Mouse (Mus musculus) embryonic facial prominence, embryonic 11.5 days (tissue): ENCODE results near the gene Banf1. TPM values are rescaled to one million over a fixed set of nuclear protein-coding genes. Genes with fewer than 3 reads are reported as not detected.

Experiments
- ATAC-seq: fragments of 200-750 bp; cut with Nextera tagmentation; replicated peaks from 2 replicates; pipeline ENCODE4 v1.8.0; 2017; ENCODE audit warnings: low read depth; ENCODE audit not compliant: insufficient number of reproducible peaks, low FRiP score, low TSS enrichment
- DNase-seq: peaks from one replicate; pipeline ENCODE4 v3.0.0-alpha.2; 2015; ENCODE audit warnings: low spot score
- H3K27ac ChIP-seq: fragments of 300-500 bp; sonication (generic); replicated peaks from 2 replicates; pipeline ENCODE4 v1.5.1; 2014; ENCODE audit warnings: mild to moderate bottlenecking, low read depth, low read length, control low read depth
- H3K27me3 ChIP-seq: fragments of 300-500 bp; sonication (generic); 2 replicates; pipeline ENCODE4 v1.6.1; 2014; ENCODE audit warnings: mild to moderate bottlenecking, low read length, moderate library complexity, mixed read lengths; ENCODE audit not compliant: control insufficient read depth, insufficient read depth
- H3K36me3 ChIP-seq: fragments of 300-500 bp; sonication (generic); replicated peaks from 2 replicates; pipeline ENCODE4 v1.6.1; 2014; ENCODE audit warnings: low read depth, mild to moderate bottlenecking, low read length, moderate library complexity, mixed read lengths; ENCODE audit not compliant: control insufficient read depth, insufficient read depth
- H3K4me1 ChIP-seq: fragments of 300-500 bp; sonication (generic); 2 replicates; pipeline ENCODE4 v1.6.1; 2014; ENCODE audit warnings: low read length, mixed read lengths; ENCODE audit not compliant: control insufficient read depth, insufficient read depth
- H3K4me2 ChIP-seq: fragments of 300-500 bp; sonication (generic); 2 replicates; pipeline ENCODE4 v1.6.1; 2014; ENCODE audit warnings: low read depth, mild to moderate bottlenecking, control low read depth, low read length, moderate library complexity
- H3K4me3 ChIP-seq: fragments of 300-500 bp; sonication (generic); 2 replicates; pipeline ENCODE4 v1.5.1; 2014; ENCODE audit warnings: low read depth, low read length, control low read depth
- H3K9ac ChIP-seq: fragments of 300-500 bp; sonication (generic); replicated peaks from 2 replicates; pipeline ENCODE4 v1.6.1; 2014; ENCODE audit warnings: mild to moderate bottlenecking, control low read depth, low read length
- H3K9me3 ChIP-seq: fragments of 300-500 bp; sonication (generic); replicated peaks from 2 replicates; pipeline ENCODE4 v1.6.1; 2016; ENCODE audit warnings: mild to moderate bottlenecking, low read length, inconsistent platforms, mixed read lengths; ENCODE audit not compliant: control insufficient read depth
- WGBS: fragments of 180-500 bp; shearing (Covaris S2); extraction: QIAGEN DNeasy Blood & Tissue Kit; methylation state at CpG from one replicate; pipeline ENCODE4 v1.1.7; 2014; 5-methylcytosine and 5-hydroxymethylcytosine counted together
- polyA plus RNA-seq: library from polyadenylated mRNA; unstranded; fragments of >200 nt; fragmentation: Nextera tagmentation; extraction: Ambion mirVana; gene quantifications from 2 replicates; pipeline ENCODE4 v1.2.1, GENCODE M21; 2014

Banf1 gene
- polyA plus RNA-seq, 1 experiment from 2014 or later = 464 TPM

DNA sequence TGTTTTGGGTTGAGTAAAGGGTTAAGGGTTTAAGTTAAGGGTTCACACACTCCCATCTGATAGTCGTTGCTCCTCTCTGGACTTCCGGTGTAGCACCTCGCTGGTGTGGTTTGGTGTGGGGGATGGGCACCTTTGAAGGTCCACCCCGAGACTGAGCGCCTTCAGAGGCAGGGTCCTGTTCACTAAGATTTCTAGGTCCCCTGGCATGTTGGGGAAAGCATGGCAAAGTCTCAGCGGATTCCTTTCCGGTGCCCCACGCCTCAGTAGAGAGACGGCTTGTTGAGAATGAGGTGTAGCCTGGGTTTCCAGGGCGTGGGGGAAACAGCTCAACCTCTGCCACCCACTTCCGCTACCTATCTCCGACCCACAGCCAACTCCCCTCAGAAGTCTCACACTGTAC, 22.7 kb upstream of the Banf1 start:
- peak overlapping the region; percentile 96 for H3K4me3 ChIP-seq
- H3K9ac ChIP-seq = peak overlapping the region; percentile 86
- H3K4me1 ChIP-seq = peaks cover 6% of the 10 kb centered on the region
- H3K36me3 ChIP-seq = peaks cover 3% of the 10 kb centered on the region; the same call in 1 of the 2 replicates
- DNase-seq = peak; percentile 10
- no peak for ATAC-seq
- 36% methylated on average over 12 of the region's 12 CpGs for WGBS
- H3K4me2 ChIP-seq = peak overlapping the region; percentile 54
- H3K9me3 ChIP-seq = no peaks in the 10 kb centered on the region
- no peak overlapping the region for H3K27ac ChIP-seq
- no peaks in the 10 kb centered on the region; the same call in 1 of the 2 replicates for H3K27me3 ChIP-seq

DNA sequence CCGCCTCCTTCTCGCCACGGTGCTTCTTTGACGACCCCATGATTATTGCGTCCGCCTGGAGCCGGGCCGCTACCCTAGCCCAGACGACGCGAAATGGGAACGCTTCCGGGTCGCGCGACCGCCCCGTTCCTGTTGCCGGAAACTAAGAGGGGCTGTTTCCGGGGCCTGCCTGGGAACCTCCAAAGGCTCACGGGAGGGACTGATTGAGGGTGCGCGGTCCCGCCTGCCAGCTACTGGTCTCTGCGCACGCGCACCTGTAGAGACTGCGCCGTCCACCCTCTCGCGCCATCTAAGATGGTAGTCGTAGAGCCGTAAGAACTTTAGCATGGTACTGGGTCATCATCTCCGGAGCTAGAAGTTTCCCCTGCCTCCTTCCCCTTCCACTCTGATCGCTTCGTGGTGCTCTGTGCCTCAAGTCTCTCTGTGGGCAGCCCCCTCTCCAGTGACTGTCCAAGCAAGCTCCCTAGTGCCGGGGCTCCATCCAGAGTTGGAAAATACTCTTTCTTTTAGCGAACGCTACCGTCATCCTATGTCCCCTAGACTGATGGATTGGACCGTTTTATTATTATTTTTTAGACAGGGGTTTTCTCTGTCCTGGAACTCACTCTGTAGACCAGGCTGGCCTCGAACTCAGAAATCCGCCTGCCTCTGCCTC, 21.7 kb upstream of the Banf1 start, which contains the start of gene Sart1:
Sart1 (minus strand) TSS at position 116 of the 655 bp plus-strand sequence.
- ATAC-seq (peak; percentile 90), DNase-seq (peak; percentile 98)
- Histone ChIP-seq H3K4me3 (peak within 1 kb of the TSS; percentile 96), H3K27ac (no peak within 1 kb of the TSS; the same call in 1 of the 2 replicates), H3K36me3 (peaks cover 6% of the 10 kb centered on the region), H3K9me3 (no peaks in the 10 kb centered on the region), H3K27me3 (no peaks in the 10 kb centered on the region), H3K4me1 (peaks cover 6% of the 10 kb centered on the region), H3K9ac (peak within 1 kb of the TSS; percentile 86), H3K4me2 (peak within 1 kb of the TSS; percentile 59)
- 2% methylated on average over 43 of the region's 43 CpGs for WGBS

DNA sequence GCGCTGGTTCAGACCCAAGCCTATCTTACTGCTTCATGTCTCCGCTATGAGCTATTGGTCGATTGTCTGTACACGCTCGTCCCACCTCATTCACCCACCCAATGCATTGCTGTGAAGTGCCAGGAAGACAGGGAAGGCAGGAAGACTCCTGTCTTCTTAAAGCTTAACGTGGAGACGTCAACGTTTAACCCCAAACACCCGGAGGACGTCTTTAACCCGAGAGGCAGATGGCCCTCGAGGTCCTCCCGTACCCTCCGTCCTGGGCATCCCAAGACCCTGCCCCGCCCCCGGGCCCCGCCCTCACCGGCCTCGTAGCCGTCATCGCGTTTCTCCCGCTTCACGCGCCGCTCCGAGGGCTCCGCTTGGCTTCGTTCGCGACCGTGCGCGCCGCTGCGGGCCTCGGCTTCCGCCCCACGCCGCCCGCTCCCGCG, 21.1 kb upstream of the Banf1 start:
- H3K36me3 ChIP-seq = peaks cover 12% of the 10 kb centered on the region
- no peak overlapping the region; the same call in 1 of the 2 replicates for H3K27ac ChIP-seq
- no peaks in the 10 kb centered on the region for H3K27me3 ChIP-seq
- no peaks in the 10 kb centered on the region for H3K9me3 ChIP-seq
- WGBS = under 1% methylated on average over 43 of the region's 43 CpGs
- H3K4me2 ChIP-seq = peak overlapping the region; percentile 59
- H3K4me1 ChIP-seq = peaks cover 6% of the 10 kb centered on the region
- H3K9ac ChIP-seq = peak overlapping the region; percentile 86
- DNase-seq (peak; percentile 29), ATAC-seq (0 out of 2 replicates have a peak, but pooled peaks have one; percentile 58)
- H3K4me3 ChIP-seq = peak overlapping the region; percentile 96

DNA sequence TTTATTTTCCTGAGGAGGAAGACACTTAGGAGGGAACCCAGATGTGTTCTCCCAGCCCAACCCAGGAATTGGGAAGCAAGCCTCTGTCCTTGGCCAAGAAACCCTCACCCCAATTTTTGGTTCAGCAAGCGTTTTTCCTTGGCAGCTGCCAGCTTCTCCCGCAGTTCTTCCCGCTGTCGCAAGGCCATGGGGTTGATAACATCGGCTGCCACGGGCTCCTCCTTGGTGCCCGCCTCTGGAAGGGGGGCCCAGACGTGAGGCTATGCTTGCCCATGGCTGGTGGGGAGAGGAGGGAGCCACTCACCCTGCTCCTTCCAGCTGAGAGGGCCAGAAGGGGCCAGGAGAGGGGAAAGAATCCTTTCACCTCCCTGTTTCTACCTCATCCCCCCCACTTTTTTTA, 17.7 kb upstream of the Banf1 start:
- Histone ChIP-seq H3K9ac (no peak overlapping the region), H3K27ac (no peak overlapping the region), H3K4me1 (peaks cover 6% of the 10 kb centered on the region), H3K4me3 (no peak overlapping the region), H3K27me3 (no peaks in the 10 kb centered on the region), H3K36me3 (peaks cover 29% of the 10 kb centered on the region), H3K9me3 (no peaks in the 10 kb centered on the region), H3K4me2 (no peak overlapping the region)
- ATAC-seq (no peak), DNase-seq (no peak)
- WGBS = 80% methylated on average over 8 of the region's 8 CpGs

DNA sequence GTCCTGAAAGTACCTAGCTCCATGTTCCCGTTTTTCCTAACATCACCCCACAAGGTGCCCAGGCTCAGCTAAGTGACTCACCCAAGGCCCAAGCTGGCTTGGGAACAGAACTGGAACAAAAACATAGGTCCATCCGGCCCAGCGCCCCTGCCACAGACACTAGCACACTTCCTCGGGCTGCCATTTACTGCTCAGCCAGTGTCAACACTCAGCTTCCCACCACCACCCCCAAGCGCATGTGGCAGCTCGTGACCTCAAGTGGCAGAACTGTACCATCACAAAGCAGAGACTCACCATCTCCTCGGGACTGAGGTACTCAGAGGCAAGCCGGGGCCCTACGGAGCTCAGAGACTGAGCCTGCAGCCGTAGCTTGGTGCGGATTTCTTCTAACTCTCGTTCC, 16.4 kb upstream of the Banf1 start:
- no peaks in the 10 kb centered on the region for H3K9me3 ChIP-seq
- no peak overlapping the region for H3K4me2 ChIP-seq
- H3K36me3 ChIP-seq = peaks cover 34% of the 10 kb centered on the region
- H3K9ac ChIP-seq = no peak overlapping the region
- no peak overlapping the region for H3K4me3 ChIP-seq
- WGBS = 95% methylated on average over 12 of the region's 12 CpGs
- ATAC-seq = no peak
- H3K4me1 ChIP-seq = no peaks in the 10 kb centered on the region
- no peaks in the 10 kb centered on the region for H3K27me3 ChIP-seq
- no peak for DNase-seq
- no peak overlapping the region for H3K27ac ChIP-seq

DNA sequence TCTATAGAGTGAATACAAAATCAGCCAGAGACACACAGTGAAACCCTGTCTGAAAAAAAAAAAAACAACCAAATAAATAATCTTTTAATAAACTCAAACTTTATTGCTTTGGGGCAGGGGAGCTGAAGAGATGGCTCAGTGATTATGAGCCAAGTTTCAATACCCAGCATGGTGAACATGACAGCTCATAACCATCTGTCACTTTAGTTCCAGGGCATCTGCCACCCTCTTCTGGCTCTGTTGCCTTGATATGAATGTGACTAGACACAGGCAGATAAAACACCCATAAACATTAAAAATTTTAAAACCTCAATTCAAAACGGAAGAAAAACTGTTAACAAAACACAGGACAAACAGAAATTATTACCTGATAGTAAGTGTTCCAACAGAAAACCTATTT, 10.5 kb upstream of the Banf1 start:
- no peaks in the 10 kb centered on the region for H3K4me1 ChIP-seq
- no peaks in the 10 kb centered on the region for H3K9me3 ChIP-seq
- no peak overlapping the region for H3K4me3 ChIP-seq
- no peaks in the 10 kb centered on the region for H3K27me3 ChIP-seq
- no peak for DNase-seq
- peaks cover 20% of the 10 kb centered on the region for H3K36me3 ChIP-seq
- ATAC-seq = no peak
- no peak overlapping the region for H3K27ac ChIP-seq
- H3K9ac ChIP-seq = no peak overlapping the region
- 98% methylated on average over 1 of the region's 1 CpGs for WGBS
- no peak overlapping the region for H3K4me2 ChIP-seq

DNA sequence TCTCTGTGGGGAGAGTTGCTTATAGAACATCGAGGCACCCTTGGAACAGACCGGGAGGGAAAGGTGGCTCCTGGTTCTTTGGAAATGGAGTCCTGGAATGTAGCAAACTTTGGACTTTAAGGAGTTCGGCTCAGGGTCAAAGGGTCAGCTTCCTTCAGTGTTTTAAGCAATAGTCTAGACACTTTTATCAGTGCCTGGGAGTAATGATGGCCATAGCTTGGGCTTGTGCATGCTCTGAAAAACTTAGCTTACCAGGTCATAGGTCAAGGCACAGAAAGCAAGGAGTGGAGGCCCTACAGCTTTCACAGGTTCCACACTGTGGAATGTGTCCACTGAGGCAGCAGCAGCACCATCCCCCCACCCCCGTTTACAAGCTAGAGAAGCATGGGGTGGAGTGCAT, 7.8 kb upstream of the Banf1 start:
- no peak overlapping the region for H3K9ac ChIP-seq
- H3K27me3 ChIP-seq = no peaks in the 10 kb centered on the region
- no peak overlapping the region for H3K4me3 ChIP-seq
- no peaks in the 10 kb centered on the region for H3K9me3 ChIP-seq
- ATAC-seq (no peak), DNase-seq (no peak)
- 76% methylated on average over 4 of the region's 4 CpGs for WGBS
- no peak overlapping the region for H3K4me2 ChIP-seq
- H3K4me1 ChIP-seq = no peaks in the 10 kb centered on the region
- H3K27ac ChIP-seq = no peak overlapping the region
- H3K36me3 ChIP-seq = peaks cover 21% of the 10 kb centered on the region

DNA sequence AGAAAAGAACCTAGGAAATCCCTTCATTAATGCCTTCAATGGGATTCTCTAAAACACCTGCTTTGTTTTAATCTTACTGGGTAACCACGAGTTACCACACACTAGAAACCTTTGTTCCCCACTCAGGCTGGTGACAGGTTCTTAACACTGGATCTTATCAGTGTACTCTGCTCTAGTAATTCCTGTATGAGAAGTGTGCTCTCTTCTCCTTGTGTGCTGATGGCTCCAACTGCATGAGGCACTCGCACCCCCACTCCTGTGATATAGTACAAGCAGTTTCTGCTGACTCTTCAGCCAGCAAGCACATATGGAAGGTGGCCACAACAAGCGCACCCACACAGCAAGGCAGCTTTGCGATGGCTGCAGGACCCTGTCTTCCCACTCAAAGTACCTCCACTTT, 7.2 kb upstream of the Banf1 start:
- DNase-seq (no peak), ATAC-seq (no peak)
- no peak overlapping the region for H3K9ac ChIP-seq
- no peak overlapping the region for H3K4me2 ChIP-seq
- H3K4me1 ChIP-seq = no peaks in the 10 kb centered on the region
- no peak overlapping the region for H3K4me3 ChIP-seq
- no peak overlapping the region for H3K27ac ChIP-seq
- no peaks in the 10 kb centered on the region for H3K27me3 ChIP-seq
- H3K36me3 ChIP-seq = peaks cover 22% of the 10 kb centered on the region
- WGBS = 82% methylated on average over 4 of the region's 4 CpGs
- H3K9me3 ChIP-seq = no peaks in the 10 kb centered on the region
